Mouse (Mus musculus): Measurements from ENCODE around the gene Rbfox2.

GRCm38 (mm10) chr15:77202223-77202622, 104.6 kb downstream of the Rbfox2 start:
- TF ChIP-seq CTCF (IDR thresholded peaks at IDR 0.05; ENCODE audit: low read depth) (no peak), EP300 (optimal IDR thresholded peaks at IDR 0.05) (no peak)
